Mouse (Mus musculus) hindbrain, embryonic 12.5 days (tissue): ENCODE results near the gene Rock2. TPM values are rescaled to one million over a fixed set of nuclear protein-coding genes. Genes with fewer than 3 reads are reported as not detected.

Experiments used
- ATAC-seq: fragments of 200-750 bp; cut with Nextera tagmentation; 2 replicates; pipeline ENCODE4 v1.8.0; 2017; ENCODE audit warnings: moderate TSS enrichment; ENCODE audit not compliant: low FRiP score
- H3K27ac ChIP-seq: fragments of 300-500 bp; sonication (generic); 2 replicates; pipeline ENCODE4 v1.5.1; 2016; ENCODE audit warnings: mild to moderate bottlenecking
- H3K27me3 ChIP-seq: fragments of 300-500 bp; sonication (generic); 2 replicates; pipeline ENCODE4 v1.6.1; 2016; ENCODE audit warnings: mild to moderate bottlenecking
- H3K36me3 ChIP-seq: fragments of 300-500 bp; sonication (generic); 2 replicates; pipeline ENCODE4 v1.6.1; 2016; ENCODE audit warnings: mild to moderate bottlenecking
- H3K4me1 ChIP-seq: fragments of 300-500 bp; sonication (generic); 2 replicates; pipeline ENCODE4 v1.6.1; 2016
- H3K4me2 ChIP-seq: fragments of 300-500 bp; sonication (generic); replicated peaks from 2 replicates; pipeline ENCODE4 v1.6.1; 2016; ENCODE audit warnings: mild to moderate bottlenecking
- H3K4me3 ChIP-seq: fragments of 300-500 bp; sonication (generic); 2 replicates; pipeline ENCODE4 v1.5.1; 2016; ENCODE audit warnings: mild to moderate bottlenecking
- H3K9ac ChIP-seq: fragments of 300-500 bp; sonication (generic); 2 replicates; pipeline ENCODE4 v1.6.1; 2016; ENCODE audit warnings: mild to moderate bottlenecking, moderate library complexity
- H3K9me3 ChIP-seq: fragments of 300-500 bp; sonication (generic); replicated peaks from 2 replicates; pipeline ENCODE4 v1.6.1; 2016; ENCODE audit warnings: mild to moderate bottlenecking
- WGBS: fragments of 180-500 bp; shearing (Covaris S2); methylation state at CpG from one replicate; pipeline ENCODE4 v1.1.7; 2016; 5-methylcytosine and 5-hydroxymethylcytosine counted together
- polyA plus RNA-seq: library from polyadenylated mRNA; unstranded; fragments of >200 nt; fragmentation: Nextera tagmentation; extraction: Ambion mirVana; gene quantifications from 2 replicates; pipeline ENCODE4 v1.2.1, GENCODE M21; 2016

Gene Rock2
- polyA plus RNA-seq, 1 experiment from 2014 or later = 25.6 TPM

DNA sequence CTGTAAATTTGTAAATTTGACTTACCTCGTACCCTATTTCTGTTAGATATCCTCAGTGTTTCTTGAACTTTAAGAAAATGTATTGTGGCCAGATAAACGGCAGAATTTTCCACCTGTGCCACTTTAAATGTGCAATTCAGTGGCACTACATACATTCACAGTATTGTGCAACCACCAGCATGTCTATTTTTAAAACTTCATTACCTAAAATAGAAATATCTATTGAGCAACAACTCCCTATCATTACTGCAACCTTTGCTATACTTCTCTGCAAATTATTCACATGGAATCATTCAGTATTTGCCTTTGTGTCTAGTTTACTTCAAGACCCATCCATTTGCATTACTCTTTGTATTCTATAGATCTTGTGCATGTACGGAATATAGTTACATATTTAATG, 17.9 kb downstream of the Rock2 start:
- Histone ChIP-seq H3K4me3 (no peak overlapping the region), H3K4me2 (no peak overlapping the region), H3K4me1 (no peaks in the 10 kb centered on the region), H3K27me3 (no peaks in the 10 kb centered on the region), H3K36me3 (no peaks in the 10 kb centered on the region), H3K9ac (no peak overlapping the region), H3K9me3 (no peaks in the 10 kb centered on the region), H3K27ac (no peak overlapping the region)
- ATAC-seq = no peak
- 89% methylated on average over 3 of the region's 3 CpGs for WGBS

GRCm38 (mm10) chr12:16920186-16920860, 25.6 kb downstream of the Rock2 start:
- Histone ChIP-seq H3K4me2 (no peak overlapping the region), H3K4me3 (no peak overlapping the region), H3K4me1 (no peaks in the 10 kb centered on the region), H3K9me3 (no peaks in the 10 kb centered on the region), H3K27ac (no peak overlapping the region), H3K27me3 (no peaks in the 10 kb centered on the region), H3K9ac (no peak overlapping the region), H3K36me3 (no peaks in the 10 kb centered on the region)
- no peak for ATAC-seq

- Histone ChIP-seq H3K27me3 (no peaks in the 10 kb centered on the region), H3K9me3 (no peaks in the 10 kb centered on the region), H3K27ac (no peak overlapping the region), H3K36me3 (0 out of 2 replicates have a peak, but pooled peaks cover 3% of the 10 kb centered on the region), H3K4me1 (no peaks in the 10 kb centered on the region), H3K9ac (no peak overlapping the region), H3K4me2 (no peak overlapping the region), H3K4me3 (no peak overlapping the region)
- ATAC-seq = no peak
- 91% methylated on average over 2 of the region's 2 CpGs for WGBS
Observed at GRCm38 (mm10) chr12:16927889-16928288, 33.2 kb downstream of the Rock2 start.

DNA sequence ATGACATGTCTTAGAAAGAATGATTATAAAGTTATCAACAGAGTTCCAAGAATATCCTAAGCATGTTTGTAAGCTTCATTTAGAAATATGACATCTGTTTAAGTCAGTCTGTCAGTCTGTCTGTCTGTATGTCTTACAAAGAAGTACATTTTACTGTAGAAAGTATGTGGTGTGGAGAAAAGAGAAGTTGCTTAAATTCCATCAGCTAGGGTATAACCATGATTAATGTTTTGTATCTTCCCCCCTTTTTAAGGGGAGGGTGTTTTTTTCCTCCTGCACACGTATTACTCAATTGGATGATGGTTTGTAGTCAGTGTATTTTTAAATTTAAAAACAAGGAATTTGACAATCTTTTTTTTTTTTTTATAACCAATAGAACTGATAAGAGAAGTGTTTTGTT, 39.7 kb downstream of the Rock2 start:
- H3K9me3 ChIP-seq = no peaks in the 10 kb centered on the region
- 0 out of 2 replicates have a peak, but pooled peaks cover 7% of the 10 kb centered on the region for H3K36me3 ChIP-seq
- no peak for ATAC-seq
- no peak overlapping the region for H3K9ac ChIP-seq
- no peaks in the 10 kb centered on the region for H3K4me1 ChIP-seq
- no peak overlapping the region for H3K27ac ChIP-seq
- no peaks in the 10 kb centered on the region for H3K27me3 ChIP-seq
- H3K4me2 ChIP-seq = no peak overlapping the region
- WGBS = 88% methylated on average over 1 of the region's 1 CpGs
- no peak overlapping the region for H3K4me3 ChIP-seq

- no peak for ATAC-seq
- no peaks in the 10 kb centered on the region for H3K27me3 ChIP-seq
- no peaks in the 10 kb centered on the region for H3K4me1 ChIP-seq
- no peak overlapping the region for H3K9ac ChIP-seq
- peaks cover 5% of the 10 kb centered on the region; the same call in 1 of the 2 replicates for H3K36me3 ChIP-seq
- 88% methylated on average over 3 of the region's 3 CpGs for WGBS
- H3K9me3 ChIP-seq = no peaks in the 10 kb centered on the region
- no peak overlapping the region for H3K4me2 ChIP-seq
- no peak overlapping the region for H3K4me3 ChIP-seq
- no peak overlapping the region for H3K27ac ChIP-seq
Observed at GRCm38 (mm10) chr12:16941976-16942375, 47.3 kb downstream of the Rock2 start.

DNA sequence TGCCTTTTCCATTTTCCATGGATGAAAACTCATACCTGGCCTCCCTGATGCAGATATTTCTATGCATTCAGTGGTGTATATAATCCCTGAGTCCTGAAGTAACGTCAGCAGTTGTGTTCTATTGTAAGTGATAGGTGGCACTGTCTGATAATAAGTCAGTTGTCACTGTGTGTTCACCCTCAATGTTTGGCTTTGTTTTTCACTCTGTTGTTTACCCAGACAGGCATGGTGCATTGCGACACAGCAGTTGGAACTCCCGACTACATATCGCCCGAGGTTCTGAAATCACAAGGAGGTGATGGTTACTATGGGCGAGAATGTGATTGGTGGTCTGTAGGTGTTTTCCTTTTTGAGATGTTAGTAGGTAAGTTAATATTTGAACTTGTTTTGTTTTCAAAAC, 53.5 kb downstream of the Rock2 start:
- no peaks in the 10 kb centered on the region for H3K27me3 ChIP-seq
- H3K4me1 ChIP-seq = no peaks in the 10 kb centered on the region
- no peak overlapping the region for H3K9ac ChIP-seq
- ATAC-seq = no peak
- no peak overlapping the region for H3K4me3 ChIP-seq
- H3K9me3 ChIP-seq = no peaks in the 10 kb centered on the region
- 91% methylated on average over 6 of the region's 6 CpGs for WGBS
- H3K36me3 ChIP-seq = 0 out of 2 replicates have a peak, but pooled peaks cover 4% of the 10 kb centered on the region
- H3K4me2 ChIP-seq = no peak overlapping the region
- H3K27ac ChIP-seq = no peak overlapping the region

- Histone ChIP-seq H3K27me3 (no peaks in the 10 kb centered on the region), H3K36me3 (peaks cover 41% of the 10 kb centered on the region), H3K9me3 (no peaks in the 10 kb centered on the region), H3K4me1 (no peaks in the 10 kb centered on the region), H3K4me2 (no peak overlapping the region), H3K9ac (no peak overlapping the region), H3K27ac (no peak overlapping the region), H3K4me3 (no peak overlapping the region)
- WGBS = 71% methylated on average over 1 of the region's 1 CpGs
- no peak for ATAC-seq
Observed at GRCm38 (mm10) chr12:16958851-16959250, 64.2 kb downstream of the Rock2 start.

DNA sequence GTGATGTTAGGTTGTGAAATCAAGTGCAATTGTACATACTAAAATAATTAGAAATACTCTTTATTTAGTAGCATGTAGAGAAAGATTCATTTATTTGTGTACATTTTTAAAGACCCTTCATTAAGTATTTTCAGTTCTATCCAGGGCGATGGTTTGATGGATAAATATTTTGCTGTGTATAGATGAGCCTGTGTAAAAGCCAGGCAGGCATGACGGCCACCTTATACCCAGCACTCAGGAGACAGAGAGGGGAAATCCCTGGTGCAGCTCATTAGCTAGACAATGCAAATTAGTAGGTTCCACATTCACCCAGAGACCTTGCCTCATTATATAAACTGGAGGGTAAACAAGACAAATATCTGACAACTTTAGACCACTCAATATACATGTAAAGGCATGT, 68.7 kb downstream of the Rock2 start:
- Histone ChIP-seq H3K36me3 (peaks cover 31% of the 10 kb centered on the region), H3K27me3 (no peaks in the 10 kb centered on the region), H3K9me3 (no peaks in the 10 kb centered on the region), H3K4me3 (no peak overlapping the region), H3K4me2 (no peak overlapping the region), H3K27ac (no peak overlapping the region), H3K9ac (no peak overlapping the region), H3K4me1 (no peaks in the 10 kb centered on the region)
- ATAC-seq = no peak
- WGBS = 70% methylated on average over 2 of the region's 2 CpGs

GRCm38 (mm10) chr12:16966811-16967210, 72.1 kb downstream of the Rock2 start:
- Histone ChIP-seq H3K36me3 (peaks cover 27% of the 10 kb centered on the region), H3K4me1 (no peaks in the 10 kb centered on the region), H3K4me2 (no peak overlapping the region), H3K4me3 (no peak overlapping the region), H3K27ac (no peak overlapping the region), H3K9me3 (no peaks in the 10 kb centered on the region), H3K9ac (no peak overlapping the region), H3K27me3 (no peaks in the 10 kb centered on the region)
- 95% methylated on average over 2 of the region's 2 CpGs for WGBS
- ATAC-seq = no peak

DNA sequence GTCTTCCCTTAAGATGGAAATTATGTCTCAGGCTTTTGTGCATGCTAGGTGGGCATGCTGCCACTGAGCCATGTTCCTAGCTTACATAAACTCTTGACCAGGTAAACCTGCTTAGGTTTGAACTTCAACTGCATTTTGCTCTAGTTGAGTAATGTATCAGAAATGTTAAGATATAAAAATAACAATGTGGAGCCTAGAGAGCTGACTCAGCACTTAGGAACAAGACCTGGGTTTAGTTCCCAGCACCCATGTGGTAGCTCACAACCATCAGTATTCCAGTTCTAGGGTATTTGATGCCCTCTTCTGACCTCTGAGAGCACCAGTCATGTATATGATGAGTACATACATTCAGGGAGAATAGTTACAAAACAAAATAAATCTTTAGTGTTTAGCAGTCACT, 82.4 kb downstream of the Rock2 start:
- ATAC-seq = no peak
- Histone ChIP-seq H3K9me3 (no peaks in the 10 kb centered on the region), H3K36me3 (peaks cover 68% of the 10 kb centered on the region), H3K4me3 (no peak overlapping the region), H3K9ac (no peak overlapping the region), H3K4me2 (no peak overlapping the region), H3K4me1 (no peaks in the 10 kb centered on the region), H3K27ac (no peak overlapping the region), H3K27me3 (no peaks in the 10 kb centered on the region)

- no peak for ATAC-seq
- Histone ChIP-seq H3K9ac (no peak overlapping the region), H3K27me3 (no peaks in the 10 kb centered on the region), H3K4me2 (no peak overlapping the region), H3K36me3 (peaks cover 28% of the 10 kb centered on the region; the same call in 1 of the 2 replicates), H3K4me3 (no peak overlapping the region), H3K9me3 (no peaks in the 10 kb centered on the region), H3K4me1 (no peaks in the 10 kb centered on the region), H3K27ac (no peak overlapping the region)
- WGBS = 97% methylated on average over 1 of the region's 1 CpGs
Observed at GRCm38 (mm10) chr12:16985778-16986177, 91.1 kb downstream of the Rock2 start.

DNA sequence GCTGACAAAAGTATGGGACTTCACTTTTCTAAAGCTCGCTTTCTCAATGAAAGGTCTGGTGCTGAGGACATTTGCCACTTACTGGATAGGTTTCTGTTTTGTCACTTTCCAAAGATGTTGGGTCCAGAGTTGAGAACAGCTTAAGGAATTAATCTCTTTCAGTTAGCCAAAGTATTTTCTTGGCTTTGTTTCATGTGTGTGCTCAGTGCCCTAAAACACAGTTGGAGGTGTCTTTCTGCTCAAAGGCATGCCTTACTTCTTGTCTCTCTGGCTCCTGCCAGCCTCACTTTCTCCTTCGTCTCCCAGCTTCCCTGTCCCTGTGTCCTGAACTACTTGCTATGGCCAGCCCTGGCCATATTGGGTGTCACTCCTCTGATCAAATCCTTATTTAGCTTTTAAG, 96.7 kb downstream of the Rock2 start:
- no peak for ATAC-seq
- no peak overlapping the region for H3K4me2 ChIP-seq
- no peaks in the 10 kb centered on the region for H3K4me1 ChIP-seq
- H3K4me3 ChIP-seq = no peak overlapping the region
- no peaks in the 10 kb centered on the region for H3K27me3 ChIP-seq
- no peaks in the 10 kb centered on the region for H3K9me3 ChIP-seq
- no peak overlapping the region for H3K27ac ChIP-seq
- H3K9ac ChIP-seq = no peak overlapping the region
- 88% methylated on average over 2 of the region's 2 CpGs for WGBS
- peaks cover 11% of the 10 kb centered on the region; the same call in 1 of the 2 replicates for H3K36me3 ChIP-seq

GRCm38 (mm10) chr12:16992355-16992754, 97.7 kb downstream of the Rock2 start:
- no peak overlapping the region for H3K27ac ChIP-seq
- H3K27me3 ChIP-seq = no peaks in the 10 kb centered on the region
- WGBS = 96% methylated on average over 2 of the region's 2 CpGs
- no peak overlapping the region for H3K4me2 ChIP-seq
- no peak for ATAC-seq
- H3K9ac ChIP-seq = no peak overlapping the region
- peaks cover 8% of the 10 kb centered on the region; the same call in 1 of the 2 replicates for H3K36me3 ChIP-seq
- no peaks in the 10 kb centered on the region for H3K4me1 ChIP-seq
- no peak overlapping the region for H3K4me3 ChIP-seq
- H3K9me3 ChIP-seq = no peaks in the 10 kb centered on the region
